Mouse (Mus musculus) heart, embryonic 16.5 days (tissue): ENCODE data around the gene Pebp1. TPM values are rescaled to one million over a fixed set of nuclear protein-coding genes. Genes with fewer than 3 reads are reported as not detected.

Source experiments
- ATAC-seq: fragments of 200-750 bp; cut with Nextera tagmentation; replicated peaks from 2 replicates; pipeline ENCODE4 v1.8.0; 2017; ENCODE audit warnings: moderate number of reproducible peaks; ENCODE audit not compliant: insufficient read depth, low FRiP score; ENCODE audit errors: extremely low read depth
- H3K27ac ChIP-seq: fragments of 300-500 bp; sonication (generic); 2 replicates; pipeline ENCODE4 v1.5.1; 2014; ENCODE audit warnings: mild to moderate bottlenecking, low read length, control low read depth, moderate library complexity
- H3K27me3 ChIP-seq: fragments of 300-500 bp; sonication (generic); 2 replicates; pipeline ENCODE4 v1.6.1; 2014; ENCODE audit warnings: low read length, mixed read lengths; ENCODE audit not compliant: control insufficient read depth, insufficient read depth
- H3K36me3 ChIP-seq: fragments of 300-500 bp; sonication (generic); 2 replicates; pipeline ENCODE4 v1.6.1; 2014; ENCODE audit not compliant: control insufficient read depth, insufficient read depth
- H3K4me1 ChIP-seq: fragments of 300-500 bp; sonication (generic); 2 replicates; pipeline ENCODE4 v1.6.1; 2014; ENCODE audit warnings: low read length, mixed read lengths; ENCODE audit not compliant: control insufficient read depth, insufficient read depth
- H3K4me2 ChIP-seq: fragments of 300-500 bp; sonication (generic); 2 replicates; pipeline ENCODE4 v1.6.1; 2014; ENCODE audit warnings: low read depth, mild to moderate bottlenecking, control low read depth, low read length
- H3K4me3 ChIP-seq: fragments of 300-500 bp; sonication (generic); 2 replicates; pipeline ENCODE4 v1.5.1; 2014; ENCODE audit warnings: mild to moderate bottlenecking, control low read depth, low read length
- H3K9ac ChIP-seq: fragments of 300-500 bp; sonication (generic); 2 replicates; pipeline ENCODE4 v1.6.1; 2014; ENCODE audit warnings: low read length, control low read depth
- H3K9me3 ChIP-seq: fragments of 300-500 bp; sonication (generic); replicated peaks from 2 replicates; pipeline ENCODE4 v1.6.1; 2016; ENCODE audit warnings: low read length; ENCODE audit not compliant: control insufficient read depth
- WGBS: fragments of 180-500 bp; shearing (Covaris S2); extraction: QIAGEN DNeasy Blood & Tissue Kit; methylation state at CpG from one replicate; pipeline ENCODE4 v1.1.7; 2014; 5-methylcytosine and 5-hydroxymethylcytosine counted together
- polyA plus RNA-seq: library from polyadenylated mRNA; unstranded; fragments of >200 nt; fragmentation: Nextera tagmentation; extraction: Ambion mirVana; gene quantifications from 2 replicates; pipeline ENCODE4 v1.2.1, GENCODE M21; 2015

Pebp1 gene
- polyA plus RNA-seq, 1 experiment from 2014 or later: 599 TPM

GRCm38 (mm10) chr5:117240321-117240731 is 47.1 kb downstream of the Pebp1 start:
- WGBS: 10% methylated on average over 12 of the region's 12 CpGs
- H3K27ac ChIP-seq: peak overlapping the region; percentile 31; the same call in 1 of the 2 replicates
- peak overlapping the region; percentile 64 for H3K4me3 ChIP-seq
- H3K9ac ChIP-seq: peak overlapping the region; percentile 70
- no peaks in the 10 kb centered on the region for H3K36me3 ChIP-seq
- peak overlapping the region; percentile 89 for H3K4me2 ChIP-seq
- ATAC-seq: 0 out of 2 replicates have a peak, but pooled peaks have one; percentile 23
- H3K4me1 ChIP-seq: peaks cover 7% of the 10 kb centered on the region
- no peaks in the 10 kb centered on the region for H3K27me3 ChIP-seq
- no peaks in the 10 kb centered on the region for H3K9me3 ChIP-seq

GRCm38 (mm10) chr5:117239106-117239505 is 48.3 kb downstream of the Pebp1 start:
- peaks cover 7% of the 10 kb centered on the region for H3K4me1 ChIP-seq
- no peak overlapping the region for H3K4me2 ChIP-seq
- H3K27ac ChIP-seq: no peak overlapping the region
- H3K9ac ChIP-seq: no peak overlapping the region
- H3K4me3 ChIP-seq: no peak overlapping the region
- no peak for ATAC-seq
- H3K9me3 ChIP-seq: no peaks in the 10 kb centered on the region
- no peaks in the 10 kb centered on the region for H3K27me3 ChIP-seq
- H3K36me3 ChIP-seq: no peaks in the 10 kb centered on the region
- 75% methylated on average over 4 of the region's 4 CpGs for WGBS

- Histone ChIP-seq H3K4me3 (no peak overlapping the region), H3K27ac (no peak overlapping the region), H3K9me3 (no peaks in the 10 kb centered on the region), H3K9ac (no peak overlapping the region), H3K27me3 (no peaks in the 10 kb centered on the region), H3K36me3 (no peaks in the 10 kb centered on the region), H3K4me1 (peaks cover 7% of the 10 kb centered on the region; the same call in 1 of the 2 replicates), H3K4me2 (no peak overlapping the region)
- ATAC-seq: no peak
- WGBS: 76% methylated on average over 5 of the region's 5 CpGs
These were observed 50.9 kb downstream of the Pebp1 start for GRCm38 (mm10) chr5:117236540-117236939.

Other genes starting within 250 kb of the Pebp1 start
- 56.1 and 58.2 TPM in 2 replicates for gene Suds3, start 171.5 kb downstream of the Pebp1 start, polyA plus RNA-seq
- gene Taok3, start 167.5 kb downstream of the Pebp1 start, polyA plus RNA-seq: 12.8 and 19.2 TPM in 2 replicates
- 6.1 and 9.2 TPM in 2 replicates for gene Vsig10, start 31.5 kb upstream of the Pebp1 start, polyA plus RNA-seq
- gene Wsb2, start 69.7 kb upstream of the Pebp1 start, polyA plus RNA-seq: 75.1 and 86.8 TPM in 2 replicates
- gene Rfc5, start 101.4 kb upstream of the Pebp1 start, polyA plus RNA-seq: 62.8 and 69.4 TPM in 2 replicates
- gene Ksr2, start 126.4 kb upstream of the Pebp1 start, polyA plus RNA-seq: 0.04 and 0.05 TPM in 2 replicates